Mouse (Mus musculus) right cerebral cortex, postnatal 25 days (tissue): Measurements from ENCODE around the gene Dzank1.

Experiments used
- DNase-seq: peaks from one replicate; pipeline ENCODE4 v3.0.0; 2022

Gene Dzank1

DNA sequence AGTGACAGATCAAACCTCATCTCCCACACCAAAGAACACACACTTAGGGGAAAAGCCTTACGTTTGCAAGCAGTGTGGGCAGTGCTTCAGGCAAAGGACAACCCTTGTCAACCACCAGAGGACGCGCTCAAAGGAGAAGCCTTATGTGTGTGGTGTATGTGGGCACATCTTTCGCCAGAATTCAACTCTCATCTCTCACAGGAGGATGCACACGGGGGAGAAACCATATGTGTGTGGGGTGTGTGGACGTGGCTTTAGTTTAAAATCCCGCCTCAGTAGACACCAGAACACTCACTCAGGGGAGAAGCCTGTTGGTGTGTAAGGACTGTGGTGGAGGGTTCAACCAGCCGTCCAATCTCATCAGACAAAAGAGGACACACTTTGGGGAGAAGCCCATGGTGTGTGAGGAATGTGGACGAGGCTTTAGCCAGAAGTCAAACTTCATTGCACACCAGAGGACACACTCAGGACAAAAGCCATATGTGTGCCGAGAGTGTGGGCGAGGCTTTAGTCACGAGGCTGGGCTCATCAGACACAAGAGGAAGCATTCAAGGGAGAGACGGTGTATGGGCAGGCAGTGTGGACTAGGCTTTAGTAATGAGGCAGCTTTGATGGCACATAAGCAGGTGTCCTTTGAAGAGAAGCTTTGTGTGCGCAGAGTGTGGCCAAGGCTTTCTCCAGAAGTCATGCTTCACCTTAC is 61.2 kb downstream of the Dzank1 start:
- peak; percentile 44 for DNase-seq

DNA sequence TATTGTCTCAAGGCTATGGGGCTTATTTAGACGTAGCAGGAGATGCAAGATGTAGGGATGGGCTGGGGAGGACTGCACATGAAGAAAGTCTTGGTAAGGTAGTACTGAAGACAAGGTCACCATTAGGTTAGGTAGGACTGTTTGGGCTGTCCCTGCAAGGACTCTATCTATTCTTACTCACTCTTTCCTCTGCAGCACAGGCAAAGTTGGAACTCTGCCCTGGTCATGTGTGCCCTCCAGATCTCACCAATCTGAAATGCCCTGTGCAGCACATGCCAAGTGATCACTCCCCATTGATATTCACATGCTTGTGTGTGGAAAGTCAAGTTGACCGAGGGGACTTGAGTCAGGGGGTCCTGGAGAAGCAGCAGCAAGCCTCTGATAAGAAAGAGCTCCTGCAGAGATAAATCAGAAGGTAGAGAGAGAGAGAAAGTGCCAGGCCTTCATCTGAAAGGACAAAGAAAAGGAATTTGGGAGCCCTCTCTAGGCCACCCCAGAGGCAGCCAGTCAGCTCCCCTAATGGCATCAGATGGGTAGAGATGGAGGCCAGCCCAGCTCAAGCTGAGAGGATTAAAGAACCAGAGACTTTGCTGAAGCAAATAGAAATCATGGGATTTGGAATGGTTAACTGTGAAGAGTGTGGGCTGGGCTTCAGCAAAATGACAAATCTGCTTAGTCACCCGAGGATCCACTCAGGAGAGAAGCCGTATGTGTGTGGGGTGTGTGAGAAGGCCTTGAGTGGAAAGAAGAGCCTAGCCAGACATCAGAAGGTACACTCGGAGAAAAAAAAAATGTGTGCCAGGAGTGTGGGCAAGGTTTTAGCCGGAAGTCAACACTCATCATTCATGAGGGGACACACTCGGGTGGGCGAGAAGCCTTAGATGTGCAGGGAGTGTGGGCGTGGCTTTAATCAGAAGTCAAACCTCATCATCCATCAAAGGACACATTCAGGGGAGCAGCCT is 62.1 kb downstream of the Dzank1 start:
- DNase-seq: peak; percentile 69

GRCm38 (mm10) chr2:144464182-144464581 is 63.0 kb downstream of the Dzank1 start:
- no peak for DNase-seq

- peak; percentile 90 for DNase-seq
Measured at GRCm38 (mm10) chr2:144458975-144459754, 68.0 kb downstream of the Dzank1 start.

GRCm38 (mm10) chr2:144458355-144458754 is 68.9 kb downstream of the Dzank1 start:
- DNase-seq: no peak

DNA sequence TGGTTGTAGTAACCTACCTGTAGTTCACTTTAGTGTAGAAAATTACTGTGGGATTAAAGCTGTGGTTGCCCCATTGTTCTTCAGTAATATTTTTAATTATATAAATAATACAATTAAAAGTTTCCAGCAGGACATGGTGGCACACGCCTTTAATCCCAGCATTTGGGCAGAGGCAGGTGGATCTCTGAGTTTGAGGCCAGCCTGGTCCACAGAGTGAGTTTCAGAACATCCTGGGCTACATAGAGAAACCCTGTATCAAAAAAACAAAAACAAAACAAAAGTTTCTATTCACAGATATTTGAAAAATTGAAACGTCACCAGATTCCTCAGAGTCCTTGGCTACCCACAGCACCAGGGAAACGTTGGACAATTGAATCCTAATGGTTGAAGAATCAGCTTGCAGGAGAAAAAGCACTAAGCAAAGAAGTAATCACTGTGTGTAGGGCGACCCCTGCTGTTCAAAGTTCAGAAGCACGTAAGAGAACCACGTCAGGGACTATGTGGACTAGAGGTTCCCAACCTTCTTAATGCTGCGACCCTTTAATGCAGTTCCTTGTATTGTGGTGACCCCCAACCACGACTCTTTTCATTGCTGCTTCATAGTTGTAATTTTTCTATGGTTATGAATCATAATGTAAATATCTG is 74.7 kb downstream of the Dzank1 start:
- DNase-seq: peak; percentile 74

DNA sequence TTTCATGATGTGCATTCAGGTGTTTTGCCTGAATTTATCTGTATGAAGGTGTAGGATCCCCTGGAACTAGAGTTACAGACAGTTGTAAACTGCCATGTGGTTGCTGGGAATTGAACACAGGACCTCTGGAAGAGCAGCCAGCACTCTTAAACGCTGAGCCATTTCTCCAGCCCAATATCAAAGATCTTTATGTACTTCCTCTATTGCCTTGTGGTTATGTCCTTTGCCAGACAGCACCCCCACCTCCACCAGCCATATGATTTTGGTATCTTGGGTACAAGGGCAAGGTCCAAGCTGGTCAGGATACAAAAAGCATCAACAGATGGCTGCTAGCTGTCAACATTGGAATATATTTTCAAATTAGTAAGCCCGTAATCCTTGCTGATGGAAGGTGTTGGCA is 76.8 kb downstream of the Dzank1 start:
- DNase-seq: no peak

DNA sequence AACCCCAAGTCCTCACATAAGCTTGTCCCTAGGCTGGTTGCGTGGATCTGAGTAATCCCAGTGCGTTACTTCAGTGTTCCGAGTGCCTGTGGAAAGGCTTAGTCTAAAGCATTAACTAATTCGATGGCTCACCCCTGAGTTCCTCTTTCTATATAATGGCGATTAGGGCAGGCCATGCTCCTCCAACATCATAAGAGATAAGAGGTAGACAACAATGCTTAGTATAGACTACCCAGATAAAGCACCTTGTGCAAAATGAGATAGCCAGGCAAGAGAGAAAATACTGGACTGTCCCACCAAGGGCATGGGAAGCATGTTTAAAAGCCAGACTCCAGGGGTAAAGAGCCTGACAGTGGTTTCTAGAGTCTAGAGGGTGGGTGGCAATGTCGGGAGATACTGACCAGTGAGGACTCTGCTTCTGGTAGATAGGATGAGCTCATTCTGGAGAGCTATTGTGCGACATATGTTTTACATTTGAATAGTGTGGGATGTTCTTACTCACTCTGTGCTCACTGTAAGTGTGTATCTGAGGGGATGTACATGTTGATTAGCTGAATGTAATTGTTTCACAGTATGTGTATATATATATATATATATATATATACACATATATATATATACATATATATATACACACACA is 80.7 kb downstream of the Dzank1 start:
- DNase-seq: no peak

DNA sequence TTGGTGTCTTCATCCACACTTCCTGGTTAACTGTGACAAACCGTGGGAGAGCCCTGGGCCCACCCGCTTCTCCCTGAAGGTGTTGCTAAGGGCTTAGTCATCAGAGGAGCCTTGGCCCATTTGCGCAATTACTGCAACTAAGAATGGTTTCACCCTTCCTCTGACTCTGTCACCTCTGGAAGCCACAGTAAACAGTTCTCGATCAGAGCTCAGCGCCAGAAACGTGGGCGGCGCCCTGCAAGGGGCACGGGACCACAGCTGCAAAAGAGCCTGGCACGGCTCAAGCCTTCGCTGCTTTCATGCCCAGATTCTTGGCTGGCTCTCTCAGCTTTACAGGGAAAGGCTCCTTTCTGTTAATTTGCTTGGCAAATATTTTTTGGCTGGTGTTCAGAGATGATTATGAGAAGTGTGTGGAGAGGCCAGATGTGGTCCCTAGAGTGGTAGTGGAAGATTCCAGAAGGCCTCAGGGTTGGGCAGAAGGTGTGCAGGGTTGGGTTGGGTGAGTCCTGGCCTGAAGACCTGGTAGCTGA is 85.8 kb downstream of the Dzank1 start:
- DNase-seq: peak; percentile 64

- DNase-seq: no peak
Measured at GRCm38 (mm10) chr2:144439191-144439700, 88.0 kb downstream of the Dzank1 start.

DNA sequence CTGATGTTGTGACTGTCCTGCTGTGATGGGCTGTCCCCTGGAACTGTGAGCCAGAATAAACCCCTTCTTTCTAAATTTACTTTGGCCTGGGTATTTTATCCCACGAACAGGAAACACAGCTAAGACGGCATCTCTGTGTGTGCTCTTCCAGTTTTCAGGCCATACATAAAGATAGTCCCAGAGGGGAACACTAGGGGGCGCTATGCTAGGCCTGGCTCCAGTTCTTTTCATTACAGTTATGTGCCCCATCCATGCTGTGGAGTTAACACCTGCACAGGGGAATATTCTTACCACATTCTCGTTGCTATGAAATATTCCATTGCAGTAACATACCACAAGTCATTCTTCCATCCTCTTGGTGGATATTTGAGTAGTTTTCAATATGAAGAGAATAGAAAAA is 88.8 kb downstream of the Dzank1 start:
- no peak for DNase-seq

DNA sequence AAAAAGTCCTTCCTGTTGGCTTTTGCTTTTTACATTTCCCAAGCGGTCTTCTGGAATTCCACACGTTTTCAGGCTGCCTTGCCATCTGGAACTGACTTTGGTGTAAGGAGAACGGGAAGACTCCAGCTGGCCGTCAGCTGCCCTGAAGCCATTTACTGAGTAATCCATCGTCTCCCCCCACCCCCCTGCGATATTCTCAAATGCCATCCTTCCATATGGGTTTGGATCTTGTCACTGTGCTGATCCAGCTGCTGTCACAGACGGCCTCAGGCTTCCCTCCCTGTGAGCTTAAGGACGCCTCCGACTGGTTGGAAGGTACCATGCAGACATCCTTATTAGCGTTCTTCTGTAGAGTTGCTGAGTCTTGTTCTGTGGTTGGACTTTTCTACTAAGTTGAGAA is 91.5 kb downstream of the Dzank1 start:
- peak; percentile 25 for DNase-seq

GRCm38 (mm10) chr2:144431286-144431825 is 95.9 kb downstream of the Dzank1 start:
- DNase-seq: no peak

GRCm38 (mm10) chr2:144429171-144429570 is 98.0 kb downstream of the Dzank1 start:
- DNase-seq: no peak

DNA sequence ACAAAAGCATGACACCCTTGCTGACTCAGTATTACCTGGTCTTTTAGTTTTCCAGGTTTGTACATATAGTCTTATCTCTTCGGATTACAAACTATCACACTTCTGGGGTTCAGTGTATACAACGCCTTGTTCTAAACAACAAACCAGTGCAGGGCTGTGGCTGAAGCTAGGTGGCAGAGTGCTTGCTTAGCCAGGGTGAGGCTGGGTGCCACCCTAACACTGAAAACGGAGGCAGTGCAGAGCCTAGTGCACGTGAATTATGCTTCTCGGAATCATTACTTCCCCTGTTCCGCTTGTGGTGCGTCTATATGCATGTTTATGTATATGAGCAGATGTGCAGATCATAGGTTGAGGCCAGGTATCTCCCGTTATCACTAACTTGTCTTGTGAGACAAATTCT is 98.6 kb downstream of the Dzank1 start:
- no peak for DNase-seq

DNA sequence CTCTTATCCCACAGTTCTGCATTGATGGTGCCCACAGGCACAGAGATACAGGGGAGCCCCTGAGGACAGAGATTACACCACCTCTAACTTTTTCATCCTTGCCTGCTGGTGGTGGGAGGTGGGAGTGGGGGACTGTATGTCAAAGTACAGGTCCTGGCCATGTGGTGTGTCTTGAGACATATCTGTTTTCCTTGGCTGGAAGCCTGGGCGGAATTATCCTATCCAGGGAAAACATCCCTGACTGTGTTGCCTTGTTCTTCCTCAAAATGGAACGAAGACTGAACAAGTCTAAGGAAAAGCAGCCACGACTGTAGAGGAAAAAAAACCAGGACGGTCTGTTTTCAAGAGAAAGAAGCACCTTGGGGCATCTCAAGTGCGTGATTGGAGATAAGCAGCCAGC is 99.4 kb downstream of the Dzank1 start:
- DNase-seq: no peak

GRCm38 (mm10) chr2:144425761-144426160 is 101.5 kb downstream of the Dzank1 start:
- DNase-seq: no peak

DNA sequence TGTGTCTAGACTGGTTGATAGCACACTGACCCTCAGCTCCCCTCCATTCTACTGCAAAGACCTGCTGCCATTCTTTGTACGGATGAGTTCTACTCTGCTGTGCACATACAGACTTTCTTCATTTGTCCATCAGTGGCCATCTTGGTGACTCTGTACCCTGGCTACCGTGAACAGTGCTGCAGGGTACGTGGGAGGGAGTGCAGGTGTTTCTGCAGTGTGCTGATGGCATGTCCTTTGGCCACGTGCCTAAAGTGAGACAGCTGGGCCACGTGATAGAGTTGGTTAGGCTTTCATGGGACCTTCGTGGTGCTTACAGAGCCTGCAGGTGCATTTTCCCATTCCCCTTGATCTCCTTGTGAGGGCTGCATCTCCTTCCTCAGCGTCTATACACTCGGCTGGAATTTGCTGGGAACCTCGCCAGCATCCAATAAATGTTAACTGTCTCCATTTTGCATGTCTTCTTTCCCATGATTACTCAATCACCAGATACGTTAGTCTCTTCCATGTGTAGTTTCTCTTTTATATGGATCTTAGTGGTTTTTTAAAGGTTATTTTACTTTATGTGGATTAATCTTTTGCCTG is 105.0 kb downstream of the Dzank1 start:
- no peak for DNase-seq
